In genomic region chr5:37040711-37041110, GRCm38 (mm10) we compare ENCODE assay signal across 12 mouse cellular contexts. TPM values are rescaled to one million over a fixed set of nuclear protein-coding genes. Genes with fewer than 3 reads are reported as not detected.
DNase-seq lines count a peak whose midpoint lies in the region; TF ChIP-seq lines count a peak whose summit lies in the region.
"Had no signal": no experiment of that assay in that cellular context is flagged by ENCODE, and none has a peak within 500 bp of the region (broad histone marks: within the 10 kb centered on the region; RNA-seq: fewer than 3 reads in every experiment).

No protein-coding gene starts in this region.

- in situ Hi-C loops in ES-E14 (cut with MboI; ENCODE audit: low sequenced_read_pairs in 2 of 2, unreplicated experiment in 2 of 2), result no loop called here

- H3K9me3 ChIP-seq in ES-E14 (ENCODE audit: control insufficient read depth, insufficient read depth, low read depth, low read length), result no peaks in the 10 kb centered on the region
- H3K9me3 ChIP-seq in megakaryocyte, embryonic 14.5 days, result no peaks in the 10 kb centered on the region
- H3K9me3 ChIP-seq: embryonic facial prominence, embryonic 15.5 days had no signal

- H3K4me3 ChIP-seq in layer of hippocampus, adult 2 months, result no peak overlapping the region
- peak overlapping the region; percentile 29 to 61; a peak in 3 of 4 replicates for H3K4me3 ChIP-seq in ES-E14 (ENCODE audit: insufficient read depth in 1 of 2, low read depth in 1 of 2, low read length in 2 of 2, poor library complexity in 1 of 2, severe bottlenecking in 1 of 2)
- H3K4me3 ChIP-seq in megakaryocyte, embryonic 14.5 days (replicated peaks), result peak overlapping the region; percentile 85
- H3K4me3 ChIP-seq: embryonic facial prominence, embryonic 15.5 days had no signal

- H3K27me3 ChIP-seq in megakaryocyte, embryonic 14.5 days (replicated peaks), result peaks cover 6% of the 10 kb centered on the region

- no peak for TF ChIP-seq CTCF in layer of hippocampus, adult 2 months (conservative IDR thresholded peaks at IDR 0.05)

- DNase-seq in layer of hippocampus, adult 2 months (ENCODE audit: low spot score in 2 of 2), result no peak
- no peak for DNase-seq in layer of hippocampus, adult 9-10 months (ENCODE audit: low spot score)
- peak; percentile 60 for DNase-seq in CD4-positive, CD25-positive, alpha-beta regulatory T cell, adult 2 months (ENCODE audit: low read depth, low spot score)
- peak; percentile 75 for DNase-seq in ES-E14 (ENCODE audit: low read depth, low spot score)
- DNase-seq in gastrocnemius, postnatal 25 days, result no peak
- DNase-seq in layer of hippocampus, adult 8-10 months (ENCODE audit: low spot score in 2 of 2), result no peak
- DNase-seq: kidney, adult 18-20 months; spleen, adult 18-20 months had no signal

- H3K9ac ChIP-seq in ES-E14 (ENCODE audit: insufficient read depth, low read depth, low read length, poor library complexity, severe bottlenecking), result no peak overlapping the region
- H3K9ac ChIP-seq: embryonic facial prominence, embryonic 15.5 days had no signal

- H3K4me1 ChIP-seq in ES-E14 (ENCODE audit: control insufficient read depth in 2 of 2, insufficient read depth in 2 of 2, low read length in 2 of 2, poor library complexity in 1 of 2), result peaks cover 0 to 9% of the 10 kb centered on the region in 2 experiments; a peak in 2 of 4 replicates
- peaks cover 65% of the 10 kb centered on the region for H3K4me1 ChIP-seq in megakaryocyte, embryonic 14.5 days
- H3K4me1 ChIP-seq: embryonic facial prominence, embryonic 15.5 days had no signal

- H3K27ac ChIP-seq in layer of hippocampus, adult 2 months, result peak overlapping the region; percentile 56
- no peak overlapping the region for H3K27ac ChIP-seq in ES-E14 (ENCODE audit: insufficient read depth, low read depth, low read length, poor library complexity, severe bottlenecking)
- H3K27ac ChIP-seq: embryonic facial prominence, embryonic 15.5 days had no signal

- H3K36me3 ChIP-seq in ES-E14 (ENCODE audit: control insufficient read depth, insufficient read depth, low read length, poor library complexity, severe bottlenecking), result no peaks in the 10 kb centered on the region
- no peaks in the 10 kb centered on the region for H3K36me3 ChIP-seq in megakaryocyte, embryonic 14.5 days (replicated peaks; ENCODE audit: low read length)
- H3K36me3 ChIP-seq: embryonic facial prominence, embryonic 15.5 days had no signal

TF ChIP-seq in ES-E14, 5 proteins besides CTCF, POLR2A, EP300 and RAD21:
- TF ChIP-seq ZNF384 (IDR thresholded peaks at IDR 0.05; ENCODE audit: low read depth, low read length) (peak; percentile 98), CHD2 (IDR thresholded peaks at IDR 0.05; ENCODE audit: low read depth, low read length) (no peak)

RNA-seq across cellular contexts. Expression of gene Gm1043, which starts 44.5 kb away (rescaled TPM):
- 10 to 100 TPM; 31.8 to 33.1 TPM for total RNA-seq in layer of hippocampus, adult 2 months (2021)
- 0.05 TPM in 1 of 2 replicates, not detected in the other for total RNA-seq in ES-E14 (2012; rRNA removed)
- polyA plus RNA-seq in megakaryocyte, embryonic 14.5 days (2012; ENCODE audit: insufficient read depth, low replicate concordance), result not detected in 2 replicates
- not detected for total RNA-seq in gastrocnemius, postnatal 25 days (2021)
- total RNA-seq in layer of hippocampus, adult 8-10 months (2022), result 10 to 100 TPM; 22.4 to 42.6 (median 30.3) TPM
- total RNA-seq: gastrocnemius, adult 8-10 months had no signal
- polyA plus RNA-seq: lung, embryonic 16.5 days had no signal

RNA-seq across cellular contexts. Expression of gene Wfs1, which starts 51.7 kb away (rescaled TPM):
- 100 to 1,000 TPM; 133 to 144 TPM for total RNA-seq in layer of hippocampus, adult 2 months (2021)
- total RNA-seq in ES-E14 (2012; rRNA removed), result 15.1 and 24.2 TPM in 2 replicates
- 0.78 TPM in 1 of 2 replicates, not detected in the other for polyA plus RNA-seq in megakaryocyte, embryonic 14.5 days (2012; ENCODE audit: insufficient read depth, low replicate concordance)
- total RNA-seq in gastrocnemius, postnatal 25 days (2021), result 10 to 100 TPM; 61.1 to 73.3 TPM
- total RNA-seq in layer of hippocampus, adult 8-10 months (2022), result 100 to 1,000 TPM; 141 to 176 (median 159) TPM

Comparison
In these comparisons a context has a peak if more than half of its experiments do, and no peak if none do; other contexts are left out.
1. DNase-seq: peak in CD4-positive, CD25-positive, alpha-beta regulatory T cell, adult 2 months (single experiment) and ES-E14 (single experiment); none in layer of hippocampus, adult 2 months (0 of 2), layer of hippocampus, adult 9-10 months (single experiment), gastrocnemius, postnatal 25 days (single experiment) and layer of hippocampus, adult 8-10 months (0 of 2).
2. RNA of gene Gm1043, which starts 44.5 kb away (total RNA-seq): 22.4 to 42.6 TPM in layer of hippocampus, adult 8-10 months and 31.8 to 33.1 TPM in layer of hippocampus, adult 2 months; 0.05 TPM in ES-E14 and not detected in gastrocnemius, postnatal 25 days; every median in the first group is over 10 times any median in the second.